Mouse (Mus musculus) kidney, adult 2 months (tissue): ENCODE measurements at regions not wholly inside any gene's neighbourhood (a gene's known extent, or its start where the extent isn't known, plus 50 kb on each side); places are given as distances from the start of the nearest gene placed in this dataset.
A peak's percentile ranks its signal among the peaks of the same experiment; 100 is the strongest.

Experiments
- DNase-seq: peaks from one replicate; pipeline ENCODE4 v3.0.0; 2021
- H3K27ac ChIP-seq: fragments of 200-500 bp; 2 replicates; pipeline ENCODE4 v1.5.1; 2012; ENCODE audit warnings: low read depth, low read length, control low read depth, inconsistent platforms; ENCODE audit not compliant: insufficient read depth
- H3K27me3 ChIP-seq: fragments of 200-500 bp; replicated peaks from 2 replicates; pipeline ENCODE4 v1.6.1; 2012; ENCODE audit warnings: mild to moderate bottlenecking, moderate library complexity, low read length, inconsistent platforms; ENCODE audit not compliant: control insufficient read depth, insufficient read depth
- H3K36me3 ChIP-seq: fragments of 200-500 bp; 2 replicates; pipeline ENCODE4 v1.6.1; 2012; ENCODE audit warnings: mild to moderate bottlenecking, moderate library complexity, low read length, inconsistent platforms; ENCODE audit not compliant: control insufficient read depth, insufficient read depth
- H3K4me1 ChIP-seq: fragments of 200-500 bp; 2 replicates; pipeline ENCODE4 v1.6.1; 2011; ENCODE audit warnings: low read length; ENCODE audit not compliant: control insufficient read depth, insufficient read depth
- H3K4me3 ChIP-seq: fragments of 200-500 bp; 2 replicates; pipeline ENCODE4 v1.5.1; 2011; ENCODE audit warnings: mild to moderate bottlenecking, low read depth, low read length, control low read depth; ENCODE audit not compliant: insufficient read depth
- CTCF ChIP-seq: fragments of 200-500 bp; conservative IDR thresholded peaks from 2 replicates; pipeline ENCODE4 v1.5.1; 2011; ENCODE audit warnings: low read depth, mild to moderate bottlenecking, control low read depth, low read length, moderate library complexity, mixed read lengths; ENCODE audit not compliant: insufficient read depth, insufficient read length
- POLR2A ChIP-seq: fragments of 200-500 bp; IDR thresholded peaks from one replicate; pipeline ENCODE4 v1.6.1; 2011; ENCODE audit warnings: low read depth, low read length, control low read depth
- WGBS: fragments of 180-500 bp; shearing (Covaris S2); methylation state at CpG from one replicate; pipeline ENCODE4 v1.1.7; 2018; 5-methylcytosine and 5-hydroxymethylcytosine counted together

DNA sequence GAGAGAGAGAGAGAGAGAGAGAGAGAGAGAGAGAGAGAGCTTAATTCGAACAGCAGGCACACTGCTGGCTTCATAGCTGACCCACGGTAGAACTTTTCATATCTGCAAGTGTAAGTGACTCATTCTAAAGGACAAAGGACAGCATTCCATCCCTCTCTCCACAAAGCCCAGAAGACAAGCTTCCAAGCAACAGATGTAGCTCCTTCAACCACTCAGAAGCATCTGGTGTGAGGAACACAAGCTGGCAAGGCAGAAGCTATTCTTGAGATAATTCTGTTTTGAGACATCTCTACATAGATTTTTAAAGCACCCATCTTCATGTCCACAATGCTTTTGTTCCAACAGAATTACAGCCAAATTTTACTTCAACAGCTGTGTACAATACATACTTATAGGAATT lies 294.2 kb upstream of the Gria1 start:
- Histone ChIP-seq H3K27ac (no peak overlapping the region), H3K36me3 (no peaks in the 10 kb centered on the region), H3K4me3 (no peak overlapping the region), H3K27me3 (no peaks in the 10 kb centered on the region), H3K4me1 (no peaks in the 10 kb centered on the region)
- DNase-seq: no peak
- TF ChIP-seq POLR2A: no peak
- WGBS: 77% methylated on average over 2 of the region's 2 CpGs

DNA sequence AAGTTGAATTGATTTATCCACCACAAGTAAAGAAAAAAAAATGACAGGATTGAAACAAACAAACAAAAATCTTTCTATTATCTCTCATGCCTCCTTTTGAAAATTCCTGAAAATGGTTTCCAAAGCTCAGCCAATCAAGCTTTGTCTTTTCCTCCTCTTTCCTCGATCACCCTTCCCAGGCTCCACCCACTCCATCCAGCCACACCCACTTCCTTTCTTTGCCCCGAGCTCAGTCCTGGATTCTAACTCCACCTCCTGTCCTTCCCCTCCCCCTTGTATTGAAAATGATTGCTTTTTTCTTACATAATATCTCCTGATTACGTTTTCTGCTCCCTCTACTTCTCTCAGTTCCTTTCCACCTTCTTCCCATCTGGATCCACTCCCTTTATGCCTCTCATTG lies 286.0 kb upstream of the Gria1 start:
- H3K27me3 ChIP-seq: no peaks in the 10 kb centered on the region
- TF ChIP-seq POLR2A (no peak), CTCF (no peak)
- no peak overlapping the region for H3K4me3 ChIP-seq
- no peaks in the 10 kb centered on the region for H3K36me3 ChIP-seq
- H3K27ac ChIP-seq: no peak overlapping the region
- 43% methylated on average over 3 of the region's 3 CpGs for WGBS
- DNase-seq: no peak
- H3K4me1 ChIP-seq: no peaks in the 10 kb centered on the region

DNA sequence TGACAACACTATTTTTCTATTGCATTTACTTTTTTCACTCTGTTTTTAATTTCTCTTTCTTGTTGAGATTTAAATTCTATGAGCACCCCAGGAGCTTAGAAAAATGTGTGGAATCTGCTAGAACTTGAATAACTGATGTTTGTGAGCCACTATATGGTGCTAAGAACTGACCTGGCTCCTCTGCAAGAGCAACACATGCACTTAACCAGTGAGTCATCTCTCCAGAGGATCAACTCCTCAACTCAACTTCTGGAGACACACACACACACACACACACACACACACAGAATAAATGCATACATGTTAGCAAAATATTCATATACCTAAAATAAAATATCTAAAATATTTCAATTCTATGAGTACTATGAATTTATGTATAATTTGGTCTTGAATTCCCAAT lies 285.0 kb upstream of the Gria1 start:
- H3K4me1 ChIP-seq: no peaks in the 10 kb centered on the region
- no peak overlapping the region for H3K27ac ChIP-seq
- H3K27me3 ChIP-seq: no peaks in the 10 kb centered on the region
- H3K4me3 ChIP-seq: no peak overlapping the region
- TF ChIP-seq CTCF (no peak), POLR2A (no peak)
- no peaks in the 10 kb centered on the region for H3K36me3 ChIP-seq
- DNase-seq: no peak

DNA sequence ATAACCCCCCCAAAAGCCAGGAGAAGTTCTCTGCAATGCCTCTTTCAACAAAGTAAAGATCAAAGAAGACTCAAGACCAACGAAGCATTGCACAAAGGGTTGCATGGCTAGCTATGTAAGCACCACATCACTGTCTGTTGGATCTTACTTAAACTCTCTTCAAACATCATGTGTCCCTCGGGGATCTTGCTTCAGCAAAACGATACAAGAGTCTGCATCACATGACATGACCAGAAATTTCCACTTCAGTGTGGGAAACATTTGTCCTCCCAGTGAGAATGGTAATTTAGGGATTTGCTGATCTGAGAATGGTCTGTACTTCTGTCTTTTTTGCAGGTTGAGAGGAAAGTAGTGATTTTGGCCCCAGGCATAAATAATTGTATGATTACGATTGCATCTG lies 283.6 kb upstream of the Gria1 start:
- H3K27ac ChIP-seq: no peak overlapping the region
- TF ChIP-seq CTCF (no peak), POLR2A (no peak)

DNA sequence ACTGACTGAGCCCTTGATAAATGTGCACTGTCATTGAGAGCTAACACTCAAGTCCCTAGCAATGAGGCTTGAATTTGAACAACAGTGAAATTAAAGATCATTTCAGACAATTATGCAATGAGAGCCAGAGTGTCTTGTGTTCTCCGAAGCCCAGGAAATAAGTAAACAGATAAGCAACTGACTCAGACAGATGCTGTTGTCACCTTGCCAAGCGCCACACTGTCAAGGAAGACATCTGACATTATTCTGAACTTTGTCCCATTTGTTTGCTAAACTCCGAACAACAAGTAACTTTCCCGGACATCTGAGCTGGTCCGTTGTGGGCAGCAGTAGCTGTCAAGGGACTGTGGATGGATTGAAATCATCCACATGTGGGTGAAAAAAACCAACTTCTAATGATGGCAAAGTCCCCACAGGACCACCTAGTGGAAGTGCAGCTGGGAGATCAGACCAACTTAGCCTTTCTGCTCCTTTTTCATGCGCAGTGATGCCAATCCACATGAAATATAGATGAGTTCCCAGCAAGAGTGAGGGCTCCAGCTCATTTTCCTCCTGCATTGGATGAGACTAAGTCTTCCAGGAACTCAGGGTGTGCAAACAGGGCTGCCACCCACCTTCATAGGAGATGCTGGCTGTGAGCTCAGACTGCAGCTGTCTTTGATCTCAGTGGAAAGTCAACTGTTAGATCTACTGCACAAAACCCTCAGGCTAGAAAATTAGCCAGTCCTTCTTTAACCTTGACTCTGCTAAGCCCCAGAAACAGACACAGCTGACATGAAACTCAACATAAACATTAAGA lies 282.8 kb upstream of the Gria1 start:
- H3K4me3 ChIP-seq: no peak overlapping the region
- TF ChIP-seq POLR2A: no peak
- no peak for TF ChIP-seq CTCF
- H3K27ac ChIP-seq: no peak overlapping the region
- H3K27me3 ChIP-seq: no peaks in the 10 kb centered on the region
- WGBS: 52% methylated on average over 6 of the region's 6 CpGs
- DNase-seq: peak; percentile 14
- no peaks in the 10 kb centered on the region for H3K4me1 ChIP-seq
- H3K36me3 ChIP-seq: no peaks in the 10 kb centered on the region

More for the DNA sequence above, 283.6 kb upstream of the Gria1 start:
- no peak for DNase-seq
- Histone ChIP-seq H3K4me1 (no peaks in the 10 kb centered on the region), H3K27me3 (no peaks in the 10 kb centered on the region), H3K4me3 (no peak overlapping the region), H3K36me3 (no peaks in the 10 kb centered on the region)
- WGBS: 50% methylated on average over 4 of the region's 4 CpGs

DNA sequence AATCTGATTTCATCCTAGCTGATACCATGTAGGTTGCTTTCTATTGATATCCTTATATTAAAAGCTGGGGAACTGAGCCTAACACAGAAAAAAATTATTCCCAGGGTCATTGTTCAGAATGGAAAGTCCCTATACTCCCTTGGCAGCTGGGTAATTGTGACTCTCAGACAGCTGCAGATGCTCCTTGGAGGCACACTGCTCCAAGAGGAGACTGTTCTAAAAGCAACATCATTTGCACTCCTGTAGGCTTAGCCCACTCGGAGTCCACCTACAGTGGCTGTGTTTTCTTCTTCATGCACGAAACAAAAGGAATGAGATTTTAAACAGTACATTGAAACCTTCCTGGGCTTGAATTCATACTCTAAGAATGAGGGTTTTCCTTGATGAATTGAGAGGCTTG lies 269.3 kb upstream of the Gria1 start:
- no peaks in the 10 kb centered on the region for H3K36me3 ChIP-seq
- WGBS: 76% methylated on average over 2 of the region's 2 CpGs
- DNase-seq: no peak
- TF ChIP-seq POLR2A (no peak), CTCF (no peak)
- no peaks in the 10 kb centered on the region for H3K4me1 ChIP-seq
- H3K27me3 ChIP-seq: no peaks in the 10 kb centered on the region
- no peak overlapping the region for H3K27ac ChIP-seq
- H3K4me3 ChIP-seq: no peak overlapping the region

DNA sequence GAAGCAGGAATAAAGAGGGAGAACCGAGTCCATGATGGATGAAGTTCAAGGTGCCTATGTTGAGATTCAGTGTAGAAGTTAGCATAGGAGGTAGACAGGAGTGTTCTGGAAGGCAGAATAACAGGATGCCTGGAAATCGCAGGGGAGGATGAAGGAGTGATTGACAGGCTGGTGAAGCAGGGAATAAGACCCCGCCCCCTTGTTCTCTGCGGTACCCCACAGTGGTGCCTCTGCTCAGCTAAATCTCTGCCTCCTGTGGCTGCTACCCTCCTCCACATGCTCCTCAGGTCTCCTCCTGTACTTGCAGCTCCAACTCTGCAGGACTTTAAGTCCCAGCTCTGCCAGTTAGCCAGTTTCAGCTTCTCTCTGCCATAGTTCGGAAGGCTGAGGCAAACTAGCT lies 261.2 kb upstream of the Gria1 start:
- Histone ChIP-seq H3K27ac (no peak overlapping the region), H3K4me3 (no peak overlapping the region), H3K36me3 (no peaks in the 10 kb centered on the region), H3K27me3 (no peaks in the 10 kb centered on the region), H3K4me1 (no peaks in the 10 kb centered on the region)
- WGBS: 46% methylated on average over 5 of the region's 5 CpGs
- no peak for DNase-seq
- TF ChIP-seq POLR2A: no peak
- no peak for TF ChIP-seq CTCF
